Mouse (Mus musculus): ENCODE measurements around the gene 2410137M14Rik.

- TF ChIP-seq UBTF (IDR thresholded peaks at IDR 0.05; ENCODE audit: low read depth, low read length) = no peak
- TF ChIP-seq CTCF (conservative IDR thresholded peaks at IDR 0.05 in 1 of 2, IDR thresholded peaks at IDR 0.05 in 1 of 2; ENCODE audit: low read depth in 2 of 2, low read length in 2 of 2) = no peak
Measured at GRCm38 (mm10) chr17:36988475-36988874, 7.4 kb upstream of the 2410137M14Rik start.
